Mouse (Mus musculus): ENCODE data around the gene Hist1h3d.

DNA sequence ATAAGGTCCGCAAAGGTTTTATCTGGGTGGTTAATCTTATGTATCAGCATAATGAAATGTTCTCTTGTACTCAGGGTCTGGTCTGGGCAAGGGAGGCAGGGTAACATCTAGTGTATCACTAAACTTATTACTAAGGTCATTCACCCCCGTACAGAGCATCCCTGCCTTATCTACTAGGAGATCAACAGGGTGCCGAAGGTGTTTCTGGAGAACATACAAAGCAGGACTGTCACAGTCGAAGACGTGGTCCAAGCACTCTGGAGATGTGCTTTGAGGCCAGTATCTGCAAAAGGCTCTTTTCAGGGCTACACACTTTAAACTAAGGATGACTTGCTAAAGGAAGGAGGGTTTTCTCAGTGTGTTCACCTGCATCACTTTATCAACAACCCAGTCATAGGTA, 28.9 kb upstream of the Hist1h3d start:
- TF ChIP-seq GATA1 (IDR thresholded peaks at IDR 0.05; ENCODE audit: borderline replicate concordance, low read length), result no peak
- no peak for TF ChIP-seq FLI1 (IDR thresholded peaks at IDR 0.05; ENCODE audit: low read length)
